Mouse (Mus musculus): ENCODE data around the gene Mip. TPM values are rescaled to one million over a fixed set of nuclear protein-coding genes. Genes with fewer than 3 reads are reported as not detected.

Mip gene
- polyA plus RNA-seq (2014; fragmentation: Nextera tagmentation; extraction: Ambion mirVana) = not detected in 2 replicates

DNA sequence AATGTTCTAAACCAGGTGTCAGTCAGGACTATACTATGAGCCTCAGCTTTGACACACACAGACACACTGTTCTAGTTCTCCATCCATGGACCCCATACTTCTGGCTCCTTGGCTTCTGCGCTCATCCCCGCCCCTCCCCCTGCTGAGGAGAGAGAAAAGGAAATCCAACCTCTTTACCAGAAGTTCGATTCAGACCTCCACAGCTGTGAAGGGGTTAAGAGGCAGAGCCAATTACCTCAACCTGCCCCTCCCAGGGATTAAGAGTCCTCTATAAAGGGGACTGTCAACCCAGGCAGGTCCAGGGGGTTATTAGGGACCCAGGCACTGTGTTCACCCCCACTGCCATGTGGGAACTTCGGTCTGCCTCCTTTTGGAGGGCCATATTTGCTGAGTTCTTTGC is at the start of gene Mip:
Gene Mip (plus strand): TSS at position 301 of the 400 bp plus-strand sequence.
- H3K4me2 ChIP-seq = no peak within 1 kb of the TSS
- H3K4me3 ChIP-seq (ENCODE audit: low read depth, low read length) = no peak within 1 kb of the TSS
- H3K9me3 ChIP-seq (ENCODE audit: low read depth, low read length) = no peaks in the 10 kb centered on the region
- no peaks in the 10 kb centered on the region for H3K27me3 ChIP-seq (ENCODE audit: insufficient read depth, low read length)
- no peak for TF ChIP-seq CTCF (IDR thresholded peaks at IDR 0.05; ENCODE audit: low read depth)
- H3K36me3 ChIP-seq (ENCODE audit: insufficient read depth) = no peaks in the 10 kb centered on the region
- no peak for ATAC-seq (ENCODE audit: insufficient read depth)
- DNase-seq = no peak
- H3K9ac ChIP-seq = no peak within 1 kb of the TSS
- H3K27ac ChIP-seq (ENCODE audit: low read depth) = no peak within 1 kb of the TSS
- WGBS = 46% methylated on average over 4 of the region's 4 CpGs
- H3K4me1 ChIP-seq (ENCODE audit: insufficient read depth) = no peaks in the 10 kb centered on the region

DNA sequence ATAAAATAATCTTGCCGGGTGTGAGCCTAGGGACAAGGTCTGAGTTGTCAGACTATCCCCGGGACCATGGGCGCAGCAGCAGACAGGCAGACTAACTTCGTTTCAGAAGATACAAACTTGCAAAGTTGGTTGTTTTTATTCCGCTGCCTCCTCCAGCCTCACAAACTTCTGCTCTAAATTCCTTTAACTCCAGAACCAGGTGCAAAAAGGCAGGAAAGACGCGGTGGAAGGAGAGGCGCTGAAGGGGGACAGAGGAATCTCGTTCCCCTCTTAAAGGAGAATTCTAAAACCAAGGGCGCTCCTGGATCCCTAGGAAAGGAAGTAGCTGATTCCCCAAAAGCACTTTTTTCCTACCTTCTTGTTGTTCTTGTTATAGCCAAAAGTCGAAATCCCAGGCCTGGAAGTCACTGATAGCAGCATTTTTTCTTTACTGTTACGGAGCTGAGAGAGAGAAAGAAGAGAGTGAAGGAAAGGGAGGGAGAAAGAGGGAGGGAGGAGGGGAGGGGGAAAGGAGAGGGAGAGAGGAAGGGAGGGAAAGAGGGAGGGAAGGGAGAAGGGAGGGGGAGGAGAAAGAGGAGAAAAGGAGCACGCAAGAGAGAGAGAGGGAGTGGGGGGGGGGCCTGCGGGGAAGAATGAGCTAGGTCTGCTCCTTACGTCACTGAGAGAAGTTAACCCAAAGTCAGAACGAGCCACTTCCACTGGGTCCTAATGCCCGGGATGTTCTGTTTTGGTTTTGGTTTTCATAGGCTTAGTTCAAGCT is 49.5 kb upstream of the Mip start:
- Histone ChIP-seq H3K9ac (peak overlapping the region; percentile 63), H3K4me3 (ENCODE audit: low read depth, low read length) (peak overlapping the region; percentile 70), H3K4me1 (ENCODE audit: insufficient read depth) (peaks cover 10% of the 10 kb centered on the region), H3K27ac (ENCODE audit: low read depth) (peak overlapping the region; percentile 89), H3K36me3 (ENCODE audit: insufficient read depth) (no peaks in the 10 kb centered on the region), H3K9me3 (ENCODE audit: low read depth, low read length) (no peaks in the 10 kb centered on the region), H3K27me3 (ENCODE audit: insufficient read depth, low read length) (no peaks in the 10 kb centered on the region), H3K4me2 (peak overlapping the region; percentile 82)
- ATAC-seq (ENCODE audit: insufficient read depth) (peak; percentile 84), DNase-seq (peak; percentile 92)
- WGBS = under 1% methylated on average over 17 of the region's 17 CpGs
- TF ChIP-seq CTCF (IDR thresholded peaks at IDR 0.05; ENCODE audit: low read depth) = no peak

DNA sequence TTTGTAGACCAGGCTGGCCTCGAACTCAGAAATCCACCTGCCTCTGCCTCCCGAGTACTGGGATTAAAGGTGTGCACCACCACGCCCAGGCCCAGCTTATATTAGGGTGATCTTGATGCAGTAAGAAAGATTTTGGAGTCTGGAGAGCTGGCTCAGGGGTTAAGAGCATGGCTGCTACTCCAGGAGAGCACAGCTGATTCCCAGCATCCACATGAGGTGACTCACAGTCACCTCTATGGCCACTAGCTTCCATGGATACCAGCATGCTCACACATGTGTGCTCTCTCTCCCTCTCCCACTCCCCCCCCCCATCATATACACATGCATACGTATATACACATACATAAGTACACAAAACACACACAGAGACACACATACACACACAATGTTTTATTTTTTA is 48.3 kb upstream of the Mip start:
- H3K27ac ChIP-seq (ENCODE audit: low read depth) = no peak overlapping the region
- TF ChIP-seq CTCF (IDR thresholded peaks at IDR 0.05; ENCODE audit: low read depth) = no peak
- H3K9ac ChIP-seq = no peak overlapping the region
- peaks cover 10% of the 10 kb centered on the region for H3K4me1 ChIP-seq (ENCODE audit: insufficient read depth)
- no peaks in the 10 kb centered on the region for H3K27me3 ChIP-seq (ENCODE audit: insufficient read depth, low read length)
- WGBS = 81% methylated on average over 4 of the region's 4 CpGs
- H3K4me3 ChIP-seq (ENCODE audit: low read depth, low read length) = no peak overlapping the region
- no peaks in the 10 kb centered on the region for H3K36me3 ChIP-seq (ENCODE audit: insufficient read depth)
- ATAC-seq (ENCODE audit: insufficient read depth) = no peak
- no peaks in the 10 kb centered on the region for H3K9me3 ChIP-seq (ENCODE audit: low read depth, low read length)
- no peak overlapping the region for H3K4me2 ChIP-seq
- no peak for DNase-seq

DNA sequence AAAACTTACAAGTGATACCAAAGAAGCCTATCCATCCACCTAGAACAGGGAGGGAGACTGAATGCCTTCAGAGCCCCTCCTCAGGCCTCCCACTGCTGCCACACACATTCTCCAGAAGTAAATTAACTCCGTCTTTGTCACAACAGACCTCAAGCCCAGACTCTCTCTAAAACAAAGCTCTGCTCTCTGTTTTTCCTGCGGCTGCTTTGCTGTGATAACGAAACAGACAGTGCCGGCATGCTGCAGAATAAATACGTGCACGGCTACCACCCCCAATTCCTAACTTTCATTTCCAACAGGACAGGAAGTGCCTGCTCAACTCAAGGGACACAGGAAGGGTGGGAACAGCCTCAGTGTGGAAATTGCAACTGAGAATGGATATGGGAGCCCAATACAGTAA is 45.6 kb upstream of the Mip start, which contains the start of gene Rbms2:
Gene Rbms2 (minus strand): TSS at position 309 of the 400 bp plus-strand sequence.
- peak; percentile 64 for DNase-seq
- no peak for TF ChIP-seq CTCF (IDR thresholded peaks at IDR 0.05; ENCODE audit: low read depth)
- no peak for ATAC-seq (ENCODE audit: insufficient read depth)

DNA sequence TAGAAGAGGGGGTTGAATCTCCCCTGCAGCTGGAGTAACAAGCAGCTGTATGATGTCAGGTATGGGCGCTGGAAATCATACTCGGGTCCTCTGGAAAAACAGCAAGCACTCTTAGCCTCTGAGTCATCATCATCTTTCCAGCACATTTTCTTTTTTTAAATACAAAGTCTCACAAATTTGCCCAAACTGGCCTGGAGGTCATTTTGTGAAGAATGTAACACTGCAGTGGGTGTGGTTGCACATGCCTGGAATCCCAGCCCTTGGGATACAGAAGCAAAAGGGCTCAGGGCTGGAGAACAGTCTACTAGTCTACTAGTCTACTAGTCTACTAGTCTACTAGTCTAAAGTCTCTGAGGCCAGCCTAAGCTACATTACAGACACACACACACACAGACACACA is 41.3 kb upstream of the Mip start:
- Histone ChIP-seq H3K36me3 (ENCODE audit: insufficient read depth) (no peaks in the 10 kb centered on the region), H3K9ac (no peak overlapping the region), H3K27me3 (ENCODE audit: insufficient read depth, low read length) (no peaks in the 10 kb centered on the region), H3K4me2 (no peak overlapping the region), H3K27ac (ENCODE audit: low read depth) (no peak overlapping the region), H3K4me3 (ENCODE audit: low read depth, low read length) (no peak overlapping the region), H3K9me3 (ENCODE audit: low read depth, low read length) (no peaks in the 10 kb centered on the region), H3K4me1 (ENCODE audit: insufficient read depth) (no peaks in the 10 kb centered on the region)
- DNase-seq = no peak
- WGBS = 67% methylated on average over 2 of the region's 2 CpGs
- no peak for ATAC-seq (ENCODE audit: insufficient read depth)
- TF ChIP-seq CTCF (IDR thresholded peaks at IDR 0.05; ENCODE audit: low read depth) = no peak

More for the DNA sequence above, 45.6 kb upstream of the Mip start, which contains the start of gene Rbms2:
- Histone ChIP-seq H3K9ac (peak within 1 kb of the TSS; percentile 35), H3K36me3 (ENCODE audit: insufficient read depth) (no peaks in the 10 kb centered on the region), H3K4me3 (ENCODE audit: low read depth, low read length) (peak within 1 kb of the TSS; percentile 16), H3K27me3 (ENCODE audit: insufficient read depth, low read length) (no peaks in the 10 kb centered on the region), H3K27ac (ENCODE audit: low read depth) (peak within 1 kb of the TSS; percentile 72), H3K4me2 (peak within 1 kb of the TSS; percentile 58), H3K4me1 (ENCODE audit: insufficient read depth) (peaks cover 6% of the 10 kb centered on the region; the same call in 1 of the 2 replicates), H3K9me3 (ENCODE audit: low read depth, low read length) (no peaks in the 10 kb centered on the region)
- 2% methylated on average over 6 of the region's 6 CpGs for WGBS

DNA sequence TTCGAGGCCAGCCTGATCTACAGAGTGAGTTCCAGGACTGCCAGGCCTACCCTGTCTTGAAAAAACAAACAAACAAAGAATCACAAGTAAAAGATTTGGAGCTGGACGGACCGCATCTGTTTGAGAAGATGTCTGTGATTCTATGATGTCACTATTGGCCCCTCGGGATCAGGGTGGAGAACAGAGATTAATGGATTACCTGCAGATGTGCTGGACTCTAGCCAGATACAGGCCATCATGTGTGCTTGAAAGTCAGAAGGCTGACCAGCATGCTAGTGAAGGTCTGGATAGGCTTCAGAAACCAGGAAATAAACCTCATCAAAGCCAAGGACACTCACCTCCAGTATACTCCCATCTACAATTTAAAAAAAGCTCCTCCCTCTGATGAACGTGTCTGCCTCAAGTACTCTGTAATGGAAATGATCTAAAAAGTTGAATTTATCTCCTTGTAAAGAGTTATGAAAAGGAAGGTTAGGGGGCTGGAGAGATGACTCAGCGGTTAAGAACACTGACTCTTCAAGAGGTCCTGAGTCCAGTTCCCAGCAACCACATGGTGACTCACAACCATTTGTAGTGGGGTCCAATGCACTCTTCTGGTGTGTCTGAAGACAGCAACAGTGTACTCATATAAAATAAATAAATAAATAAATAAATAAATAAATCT is 40.2 kb upstream of the Mip start:
- Histone ChIP-seq H3K9ac (no peak overlapping the region), H3K4me3 (ENCODE audit: low read depth, low read length) (no peak overlapping the region), H3K4me2 (no peak overlapping the region), H3K27me3 (ENCODE audit: insufficient read depth, low read length) (no peaks in the 10 kb centered on the region), H3K4me1 (ENCODE audit: insufficient read depth) (no peaks in the 10 kb centered on the region), H3K9me3 (ENCODE audit: low read depth, low read length) (no peaks in the 10 kb centered on the region), H3K27ac (ENCODE audit: low read depth) (no peak overlapping the region), H3K36me3 (ENCODE audit: insufficient read depth) (no peaks in the 10 kb centered on the region)
- WGBS = 52% methylated on average over 6 of the region's 6 CpGs
- no peak for DNase-seq
- ATAC-seq (ENCODE audit: insufficient read depth) = peak; percentile 31; the same call in 1 of the 2 replicates
- TF ChIP-seq CTCF (IDR thresholded peaks at IDR 0.05; ENCODE audit: low read depth) = no peak

DNA sequence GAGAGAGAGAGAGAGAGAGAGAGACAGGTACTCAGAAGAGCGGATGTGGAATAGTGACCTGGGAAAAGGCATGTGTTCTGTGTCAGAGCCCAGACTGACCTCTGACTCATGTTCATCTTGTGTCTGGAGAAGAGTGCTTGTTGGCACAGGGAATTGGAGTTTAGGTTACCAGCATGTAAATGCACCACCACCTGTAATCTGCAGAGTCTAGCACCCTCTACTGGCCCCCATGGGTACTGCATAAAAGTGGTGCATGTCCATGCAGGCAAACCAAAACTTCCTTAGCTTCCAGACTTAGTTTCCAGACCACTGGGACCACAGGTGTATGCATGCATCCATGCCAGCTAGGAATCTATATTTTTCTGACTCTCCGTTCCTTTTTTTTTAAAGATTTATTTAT is 39.7 kb upstream of the Mip start:
- DNase-seq = peak; percentile 95
- WGBS = 45% methylated on average over 2 of the region's 2 CpGs
- peak; percentile 62 for ATAC-seq (ENCODE audit: insufficient read depth)

More for the DNA sequence above, 39.7 kb upstream of the Mip start:
- Histone ChIP-seq H3K36me3 (ENCODE audit: insufficient read depth) (no peaks in the 10 kb centered on the region), H3K9ac (no peak overlapping the region), H3K27me3 (ENCODE audit: insufficient read depth, low read length) (no peaks in the 10 kb centered on the region), H3K4me1 (ENCODE audit: insufficient read depth) (no peaks in the 10 kb centered on the region), H3K27ac (ENCODE audit: low read depth) (no peak overlapping the region), H3K9me3 (ENCODE audit: low read depth, low read length) (no peaks in the 10 kb centered on the region), H3K4me2 (no peak overlapping the region), H3K4me3 (ENCODE audit: low read depth, low read length) (no peak overlapping the region)
- TF ChIP-seq CTCF (IDR thresholded peaks at IDR 0.05; ENCODE audit: low read depth) = peak; percentile 97
